Mouse (Mus musculus): ENCODE results near the gene Rad51b.

Rad51b gene

DNA sequence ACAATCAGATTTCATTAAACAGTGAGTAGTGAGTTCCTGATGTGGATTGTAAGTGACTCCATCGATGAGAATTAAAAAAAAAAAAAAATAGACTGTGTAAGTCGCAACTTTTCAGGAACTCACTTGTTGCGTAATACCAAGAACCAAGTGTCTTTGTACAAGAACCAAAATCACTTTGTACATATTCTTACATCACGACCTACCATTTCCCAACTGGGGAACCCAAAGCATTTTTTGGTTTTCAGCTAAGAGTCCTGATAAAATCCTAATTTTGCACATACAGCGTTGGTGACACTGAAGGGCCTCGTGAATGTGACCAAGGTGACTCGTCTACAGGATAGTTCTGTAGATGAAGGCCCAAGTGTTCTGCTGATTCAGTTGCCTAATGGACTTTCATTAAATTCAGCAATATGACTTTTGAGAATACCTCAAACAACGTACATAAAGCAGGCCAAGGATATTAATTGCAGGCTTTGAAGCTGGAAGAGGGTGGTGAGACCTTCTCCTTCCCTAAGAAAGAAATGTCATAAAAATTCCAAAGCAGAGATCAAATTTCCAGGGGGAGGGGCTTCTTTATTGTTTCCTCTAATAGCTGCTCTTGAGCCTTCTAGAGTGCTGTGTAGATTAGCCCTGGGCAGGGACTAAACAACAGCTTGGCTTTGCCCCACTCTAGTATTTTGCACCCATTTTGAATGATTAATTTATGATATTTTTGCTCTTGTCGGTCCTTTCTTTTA lies 316.9 kb downstream of the Rad51b start:
- no peak for DNase-seq (ENCODE audit: low read depth)

DNA sequence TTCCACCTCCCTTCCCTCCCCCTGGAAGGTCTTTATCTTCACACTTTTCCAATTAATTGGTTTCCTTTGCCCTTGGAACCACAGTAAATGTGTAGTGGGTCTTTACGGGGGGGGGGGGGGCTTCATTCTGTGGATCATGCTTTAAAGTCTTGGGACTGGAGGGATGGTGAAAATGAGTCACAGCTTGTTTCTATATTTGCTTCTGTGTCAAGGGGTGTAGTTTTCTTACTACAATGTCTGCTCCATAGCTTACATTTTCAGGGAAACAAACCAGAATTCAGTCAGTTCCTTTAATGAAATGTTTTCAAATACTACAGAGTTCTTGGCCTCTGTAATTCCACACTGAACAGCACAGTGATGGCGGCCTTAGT lies 317.5 kb downstream of the Rad51b start:
- DNase-seq (ENCODE audit: low read depth): no peak

DNA sequence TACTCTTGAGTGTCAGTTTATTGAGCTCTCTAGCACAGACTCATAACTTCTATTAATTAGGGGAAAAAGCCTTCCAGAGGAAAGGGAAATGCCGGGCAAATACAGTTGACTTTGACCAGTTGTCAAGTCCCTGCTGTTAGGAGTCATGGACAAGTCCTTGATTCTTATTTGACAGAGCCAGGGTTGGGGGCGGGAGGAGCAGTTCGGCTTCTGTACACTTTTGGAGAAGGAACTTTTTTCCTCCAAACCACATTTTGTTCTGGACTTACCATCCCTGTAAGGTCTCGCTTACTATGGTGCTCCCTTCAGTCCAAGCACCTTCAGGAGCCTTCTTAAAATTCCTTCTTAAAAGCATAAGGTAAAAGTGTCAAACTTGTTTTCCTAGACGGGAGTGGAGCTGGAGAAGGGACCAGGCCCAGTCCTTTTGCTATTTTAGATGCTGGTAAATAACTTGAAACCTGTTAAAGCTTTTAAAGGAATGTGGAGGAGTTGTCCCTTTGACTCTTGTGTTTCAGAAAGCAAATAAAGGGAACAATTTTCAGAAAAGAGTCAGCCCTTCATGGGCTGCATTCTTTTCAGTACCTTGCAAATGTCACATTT lies 318.7 kb downstream of the Rad51b start:
- no peak for DNase-seq (ENCODE audit: low read depth)

DNA sequence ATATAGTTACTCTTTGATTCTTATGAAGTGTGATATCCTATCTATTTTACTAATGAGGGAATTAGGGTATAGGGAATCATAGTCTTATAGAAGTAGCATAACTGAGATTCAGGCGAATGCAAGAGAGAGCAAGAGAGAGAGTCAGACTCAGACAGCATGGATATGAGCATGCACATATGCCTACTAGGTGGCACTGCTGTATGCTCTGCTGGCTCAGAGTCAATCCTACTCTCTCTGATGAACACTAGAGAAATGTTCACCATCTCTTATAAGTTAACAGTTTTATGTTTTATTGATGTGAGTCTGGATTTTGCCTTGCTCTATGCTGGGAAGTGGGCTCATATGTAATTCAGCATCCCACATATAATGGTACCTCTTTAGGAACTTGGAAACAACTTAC lies 321.9 kb downstream of the Rad51b start:
- no peak for DNase-seq (ENCODE audit: low read depth)

DNA sequence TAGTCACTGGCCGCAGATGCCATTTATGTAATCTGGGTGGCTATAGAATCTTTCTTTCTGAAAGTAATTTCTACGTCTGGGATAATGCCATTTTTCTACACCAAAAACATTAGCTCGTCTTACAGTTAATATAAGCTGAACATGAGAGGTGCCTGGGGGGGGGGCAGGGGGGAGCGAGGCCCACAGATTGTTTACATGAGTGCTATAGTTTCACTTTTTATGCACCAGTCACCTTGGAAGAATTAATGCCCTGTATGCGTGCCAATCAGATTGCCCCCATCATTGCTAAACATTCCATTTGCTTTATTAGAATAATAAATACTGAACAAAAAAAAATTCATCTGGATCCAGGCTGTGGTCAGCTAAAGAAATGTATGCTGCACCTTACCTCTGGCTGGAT lies 323.6 kb downstream of the Rad51b start:
- no peak for DNase-seq (ENCODE audit: low read depth)

DNA sequence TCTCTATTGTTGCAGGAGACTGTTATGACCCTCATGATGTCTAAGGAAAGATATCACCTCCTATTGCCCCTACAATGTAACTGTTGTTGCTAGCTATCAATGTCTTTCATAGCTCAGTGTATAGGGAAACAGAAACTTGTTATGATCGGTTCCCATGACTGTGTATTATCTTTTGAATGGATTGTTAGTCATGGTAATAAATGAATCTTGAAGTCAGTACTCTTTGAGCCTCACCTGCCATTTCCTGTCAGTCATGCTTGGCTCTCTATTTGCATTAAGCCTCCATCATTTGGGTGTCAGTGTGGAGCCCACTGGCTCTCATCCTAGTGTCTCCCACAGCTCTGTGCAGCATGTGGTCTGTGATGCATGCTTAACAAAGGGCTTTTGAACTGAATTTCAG lies 326.2 kb downstream of the Rad51b start:
- no peak for DNase-seq (ENCODE audit: low read depth)

DNA sequence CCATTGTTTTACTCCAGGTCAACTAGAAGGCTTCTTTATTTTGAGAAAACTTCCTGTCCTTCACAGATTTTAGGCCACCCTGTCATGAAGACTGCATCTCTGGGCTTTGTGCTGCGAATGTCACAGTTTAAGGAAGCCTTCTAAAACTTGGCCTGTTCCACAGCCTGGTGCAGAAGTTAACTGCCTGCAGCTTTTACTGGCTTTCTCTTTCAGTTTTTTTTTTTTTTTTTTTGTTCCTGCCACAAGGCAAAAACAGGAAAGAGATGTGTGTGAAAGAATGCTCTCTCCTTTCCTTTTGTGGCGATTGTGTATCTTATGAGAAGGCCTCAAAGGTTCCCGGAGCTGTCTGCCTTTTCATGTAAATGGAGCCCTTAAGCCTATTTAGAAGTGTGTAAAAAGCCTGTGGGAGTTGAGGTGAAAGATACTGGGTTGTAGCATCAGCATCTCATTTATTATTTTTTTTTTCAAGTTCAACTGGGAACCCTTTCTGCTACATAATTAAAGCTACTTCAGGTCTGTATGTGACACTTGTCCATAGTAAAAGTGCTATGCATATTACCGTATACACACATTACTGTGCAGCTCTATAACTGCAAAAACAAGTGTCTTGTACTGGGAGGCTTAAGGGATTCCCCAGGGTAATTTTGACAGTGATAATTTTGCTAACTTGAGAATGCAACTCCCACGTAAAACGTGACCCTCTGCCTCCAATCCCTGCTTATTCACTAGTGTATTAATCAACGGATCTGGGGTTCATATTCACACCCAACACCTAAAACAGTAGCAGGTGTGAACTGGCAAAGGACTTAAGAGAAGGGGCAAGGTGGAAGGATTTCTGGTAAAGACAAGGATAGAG lies 328.8 kb downstream of the Rad51b start:
- DNase-seq (ENCODE audit: low read depth): no peak

DNA sequence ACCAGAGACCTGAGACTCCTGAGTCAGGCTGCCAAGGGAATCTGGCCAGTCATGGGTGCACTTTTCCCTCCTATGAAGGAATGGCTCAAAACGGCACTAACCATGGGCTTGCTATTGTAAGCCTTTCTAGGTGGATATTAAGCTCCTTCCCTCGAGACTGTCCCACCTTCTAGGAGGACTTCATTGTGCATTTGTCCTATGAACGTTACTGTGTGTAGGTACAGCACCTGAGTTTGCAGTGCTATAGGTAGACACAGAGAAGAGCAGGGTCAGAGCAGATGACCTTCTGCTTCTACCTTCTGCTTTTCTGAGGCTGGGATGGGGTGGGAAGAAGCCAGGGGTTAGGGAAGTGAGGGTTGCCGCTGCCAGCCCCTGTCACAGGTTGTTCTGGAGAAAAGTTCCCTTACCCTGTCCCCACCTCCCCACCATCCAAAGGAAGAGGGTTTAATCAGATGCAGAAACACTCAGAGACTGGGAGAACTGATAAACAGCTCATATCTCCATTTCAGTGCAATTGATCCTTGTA lies 329.5 kb downstream of the Rad51b start:
- no peak for DNase-seq (ENCODE audit: low read depth)

DNA sequence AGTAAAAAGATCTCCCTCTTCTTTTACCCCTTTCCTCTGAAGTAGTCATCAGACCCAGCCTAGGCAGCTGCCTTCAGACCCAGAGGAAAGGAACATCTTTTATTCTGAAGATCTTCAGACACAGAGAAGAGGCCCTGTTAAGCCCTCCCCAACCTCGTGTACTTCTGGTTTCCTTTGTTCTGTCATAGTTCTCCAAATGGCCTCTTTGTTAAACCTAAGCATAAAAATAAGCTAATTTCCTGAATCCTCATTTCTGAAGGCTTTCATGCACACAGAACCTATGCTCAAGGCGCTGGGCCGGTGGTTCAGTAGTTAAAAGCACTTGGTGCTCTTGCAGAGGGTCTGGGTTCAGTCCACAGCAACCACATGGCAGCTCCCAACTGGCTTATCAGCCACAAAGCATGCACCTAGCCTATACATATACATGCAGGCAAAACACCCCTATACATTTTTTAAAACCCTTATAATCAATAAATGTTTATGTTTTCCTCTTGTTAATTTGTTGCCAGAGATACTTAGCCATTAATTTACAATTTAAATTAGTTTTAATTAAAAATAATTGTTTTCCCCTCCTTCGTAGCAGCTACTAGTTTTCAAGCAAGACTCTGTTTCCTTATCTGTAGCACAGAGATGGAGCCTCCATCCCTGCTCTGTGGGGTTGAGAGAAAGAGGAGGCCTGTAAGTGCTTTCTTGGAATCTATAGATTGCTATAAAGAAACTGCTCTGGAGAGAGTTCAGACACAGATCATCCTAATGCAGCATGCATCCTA lies 330.5 kb downstream of the Rad51b start:
- DNase-seq (ENCODE audit: low read depth): no peak

DNA sequence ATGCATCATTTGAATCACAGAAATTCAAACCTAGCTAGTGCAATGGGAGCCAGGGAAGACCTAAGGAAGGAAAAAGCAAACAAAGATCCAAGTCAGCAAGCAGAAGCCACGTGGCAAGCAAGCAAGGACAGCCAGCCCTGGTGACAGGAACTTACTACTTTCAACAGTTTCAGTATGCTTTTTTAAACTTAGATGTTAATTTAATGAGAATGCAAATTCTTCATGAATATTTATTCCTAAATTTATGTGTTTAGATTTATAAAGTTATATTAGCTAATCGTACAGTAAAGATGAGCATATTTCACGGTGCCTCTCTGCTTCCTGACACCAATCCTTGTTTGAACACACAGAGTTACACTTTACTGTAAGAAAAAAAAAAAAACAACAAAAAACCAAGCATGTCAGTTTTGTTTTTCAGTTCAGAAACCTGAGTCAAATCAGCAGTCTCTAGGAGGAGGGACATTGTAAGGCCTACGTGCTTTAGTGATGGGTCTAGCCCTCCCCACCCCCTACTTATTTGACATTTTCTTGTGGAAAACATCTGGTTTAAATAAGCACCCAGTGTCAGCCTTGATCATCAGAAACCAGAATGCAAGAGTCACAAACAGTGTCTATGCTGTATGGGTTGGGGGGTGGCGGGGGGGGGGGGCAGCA lies 331.2 kb downstream of the Rad51b start:
- DNase-seq (ENCODE audit: low read depth): no peak

DNA sequence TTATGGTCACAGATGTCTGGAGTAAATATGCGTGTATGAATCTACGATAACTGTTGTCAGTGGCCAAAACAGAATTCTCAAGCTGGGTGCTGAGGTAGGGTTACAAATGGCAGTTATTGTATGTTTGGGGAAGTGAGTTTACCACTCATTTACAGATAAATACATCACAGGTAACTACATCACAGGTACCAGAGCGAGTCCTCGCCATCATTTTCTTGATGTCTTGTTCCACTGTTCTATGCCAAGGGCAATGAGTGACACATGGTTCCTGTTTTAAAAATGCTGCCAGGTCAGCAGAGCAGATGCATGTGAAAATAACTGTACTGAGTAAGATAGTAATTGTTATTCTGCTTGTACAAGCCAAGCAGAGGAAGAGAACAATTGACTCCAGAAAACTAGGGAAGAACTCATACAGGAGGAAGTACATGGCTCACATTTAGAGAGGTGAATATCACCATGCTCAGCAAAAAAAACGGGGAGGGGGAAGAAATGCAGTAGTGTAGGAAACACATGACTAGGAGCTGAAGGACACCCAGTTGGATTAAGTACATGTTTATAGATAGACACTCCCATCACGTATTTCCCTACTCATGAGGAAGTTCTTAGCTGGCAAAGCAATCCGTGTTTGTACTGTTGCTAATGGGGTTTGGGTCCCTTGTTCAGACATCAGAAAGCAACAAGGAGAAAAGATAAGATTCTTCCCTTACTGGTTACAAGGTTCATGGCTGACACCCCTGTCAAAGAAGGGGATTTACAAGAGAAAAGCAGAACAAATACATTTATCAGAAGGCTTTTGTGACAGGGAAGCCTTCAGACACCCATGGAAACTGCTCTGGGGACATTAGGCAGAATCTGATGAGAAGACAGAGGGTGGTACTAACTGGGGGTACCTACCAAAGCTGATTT lies 333.1 kb downstream of the Rad51b start:
- no peak for DNase-seq (ENCODE audit: low read depth)

DNA sequence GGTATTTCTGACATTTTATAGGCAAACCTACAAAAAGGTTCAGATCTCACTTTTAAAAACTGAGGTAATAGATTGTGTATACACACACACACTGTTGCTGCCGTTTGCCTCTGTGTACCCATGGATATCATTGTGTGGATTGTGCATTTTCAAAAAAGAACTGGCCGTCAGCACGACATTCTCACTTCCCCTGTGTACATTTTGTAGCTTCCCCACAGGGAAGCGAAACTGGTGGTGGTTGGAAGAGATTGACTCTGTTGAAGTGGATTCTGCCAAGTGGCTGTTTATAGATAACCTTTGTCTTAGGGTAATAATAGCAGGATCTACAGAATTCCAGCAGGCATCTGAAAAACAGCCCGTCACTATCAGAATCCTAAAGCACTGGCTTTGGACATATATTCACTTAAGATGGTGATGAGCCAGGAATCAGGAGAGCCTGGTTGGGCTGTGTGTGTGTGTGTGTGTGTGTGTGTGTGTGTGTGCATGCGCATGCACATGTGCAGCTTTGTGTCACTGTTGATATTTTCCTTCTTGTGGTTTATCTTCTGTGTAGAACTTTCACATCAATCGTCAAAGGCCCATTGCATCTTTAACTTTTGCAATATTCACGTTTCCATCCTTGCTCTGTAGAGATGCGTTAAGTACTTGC lies 336.5 kb downstream of the Rad51b start:
- no peak for DNase-seq (ENCODE audit: low read depth)

DNA sequence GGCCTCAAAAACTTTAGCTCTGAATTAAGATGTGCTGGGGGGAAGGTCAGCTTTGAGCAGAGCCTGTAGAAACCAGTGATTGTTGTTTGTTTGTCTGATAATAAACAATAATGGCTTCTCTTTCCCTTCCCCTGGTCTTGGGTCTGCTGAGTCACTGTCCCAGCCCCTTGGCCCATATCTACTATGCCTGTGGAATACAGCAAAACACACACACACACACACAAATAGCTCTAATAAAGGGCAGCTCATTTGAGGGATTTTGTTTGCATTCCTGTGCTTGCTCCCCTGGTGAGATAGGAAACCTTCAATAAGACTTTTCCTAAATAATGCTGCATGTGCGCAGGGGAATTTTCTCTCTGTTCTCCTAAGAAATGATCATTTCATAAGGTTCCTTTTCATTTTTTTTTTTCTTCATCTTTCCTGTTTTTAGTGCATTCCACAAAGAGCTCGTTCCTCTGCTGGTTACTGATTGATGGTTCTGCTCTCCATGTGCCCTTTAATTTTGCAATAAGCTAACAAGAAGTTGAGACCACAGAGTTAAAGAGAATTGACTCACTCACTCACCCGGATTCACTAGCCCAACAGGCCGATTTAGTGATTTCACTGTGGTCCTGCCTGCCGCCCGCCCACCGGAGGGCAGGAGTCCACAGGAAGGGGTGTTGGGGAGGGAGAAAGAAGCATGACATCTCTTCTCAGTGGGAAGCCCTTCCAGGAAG lies 344.6 kb downstream of the Rad51b start:
- DNase-seq (ENCODE audit: low read depth): no peak

DNA sequence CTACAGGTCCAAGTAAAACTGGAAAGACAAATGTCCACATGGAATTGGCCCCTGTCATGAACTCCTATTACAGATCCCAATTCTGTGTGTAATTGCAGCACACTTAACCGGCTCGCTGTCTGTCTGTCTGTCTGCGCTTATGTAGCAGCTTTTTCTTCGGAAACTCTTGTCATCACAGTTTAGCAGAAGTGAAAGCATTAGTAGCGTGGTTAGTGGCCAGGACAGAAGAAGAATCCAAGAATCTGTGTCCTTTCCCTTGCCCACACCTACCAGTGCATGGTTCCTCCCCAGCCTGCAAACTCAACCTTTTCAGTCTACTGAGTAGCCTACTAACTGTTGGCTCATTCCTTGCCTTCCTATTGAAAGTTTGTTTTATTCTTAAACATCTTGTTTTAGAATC lies 345.6 kb downstream of the Rad51b start:
- no peak for DNase-seq (ENCODE audit: low read depth)

DNA sequence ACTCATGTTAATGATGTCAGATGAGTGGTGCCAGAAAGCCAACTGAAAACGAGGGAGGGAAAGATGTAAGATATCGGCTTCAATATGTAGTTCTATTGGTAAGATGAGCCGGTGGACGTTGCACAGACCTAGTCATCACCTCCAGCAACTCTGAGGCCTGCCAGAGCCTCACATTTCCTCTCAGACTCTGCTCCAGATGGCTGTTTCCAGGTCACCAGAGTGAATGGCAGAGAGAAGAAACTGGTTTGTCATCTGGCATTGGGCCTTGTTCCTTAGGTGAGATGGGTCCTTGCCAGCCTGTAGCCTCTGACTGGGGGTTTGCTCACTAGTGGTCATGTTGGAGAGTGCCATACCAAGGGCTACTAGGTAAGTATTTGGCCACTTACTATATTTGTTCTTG lies 348.6 kb downstream of the Rad51b start:
- no peak for DNase-seq (ENCODE audit: low read depth)

DNA sequence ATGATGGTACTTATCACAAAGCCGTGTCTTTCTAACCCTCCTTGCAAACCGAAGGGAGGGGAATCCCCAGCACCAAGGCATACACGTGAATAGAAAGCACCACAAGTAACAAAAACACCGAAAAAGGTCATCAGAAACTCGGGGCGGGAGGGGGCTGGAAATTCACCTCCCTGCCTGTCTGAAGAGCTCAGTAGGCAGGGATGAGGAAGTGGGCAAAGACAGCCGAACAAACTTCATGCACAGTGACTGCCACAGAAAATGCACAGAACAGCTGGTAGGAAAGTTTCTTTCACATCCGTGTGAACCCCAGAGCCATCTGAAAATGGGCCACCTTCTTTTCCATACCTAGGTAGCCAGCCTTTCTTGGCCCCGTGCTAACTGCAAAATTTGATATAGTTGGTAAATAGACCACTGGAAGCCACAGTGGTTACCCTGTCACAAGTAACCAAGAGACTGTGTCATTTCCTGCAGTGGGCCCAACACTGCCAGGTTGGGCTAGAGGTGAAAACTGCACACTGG lies 349.6 kb downstream of the Rad51b start:
- no peak for DNase-seq (ENCODE audit: low read depth)

DNA sequence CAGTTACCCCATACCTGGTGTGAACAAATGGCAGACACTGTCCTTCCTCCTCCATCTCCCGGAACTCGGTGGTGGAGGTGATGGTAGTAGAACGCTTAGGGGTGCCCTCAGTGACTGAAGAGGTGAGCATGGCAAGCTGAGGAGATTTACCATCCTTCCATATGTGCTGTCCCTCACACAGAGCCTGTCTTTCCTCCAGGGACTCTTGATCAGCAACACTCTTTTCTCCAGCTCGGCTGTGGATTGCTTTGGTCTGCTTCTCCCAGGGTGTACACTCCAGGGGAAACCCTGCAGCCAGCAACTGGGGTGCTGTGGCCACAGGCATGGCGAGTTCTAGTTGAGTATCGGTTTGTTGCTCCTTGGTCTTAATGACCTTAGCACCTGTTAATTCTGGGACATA lies 350.3 kb downstream of the Rad51b start:
- no peak for DNase-seq (ENCODE audit: low read depth)

DNA sequence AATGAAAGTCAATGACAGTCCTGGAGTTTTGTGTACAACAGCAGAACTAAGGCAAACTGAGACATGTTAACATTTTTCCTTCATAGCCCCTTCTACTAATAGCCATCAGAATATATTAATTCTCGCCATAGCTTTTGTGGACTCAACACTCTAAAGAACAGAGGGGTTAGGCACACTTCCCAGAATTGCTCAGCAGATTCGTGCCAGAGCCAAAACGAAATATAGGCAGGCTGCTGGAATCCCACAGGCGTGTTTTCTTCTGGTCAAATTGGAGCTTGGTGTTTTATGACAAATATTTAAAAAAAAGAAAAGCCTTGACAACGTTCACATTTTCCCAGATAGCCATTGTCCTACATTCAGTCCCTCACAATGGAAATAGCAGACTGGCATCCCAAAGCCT lies 350.9 kb downstream of the Rad51b start:
- DNase-seq (ENCODE audit: low read depth): no peak

Measured in c-Kit-positive CD71-negative TER-119-negative erythroid progenitor cells, embryonic 14.5 days (primary cell).